Mouse (Mus musculus) neural tube, postnatal 0 days (tissue): ENCODE data around the gene Cyp51. TPM values are rescaled to one million over a fixed set of nuclear protein-coding genes. Genes with fewer than 3 reads are reported as not detected.

Experiments used
- polyA plus RNA-seq: library from polyadenylated mRNA; unstranded; fragments of >200 nt; fragmentation: Nextera tagmentation; extraction: Ambion mirVana; gene quantifications from 2 replicates; pipeline ENCODE4 v1.2.1, GENCODE M21; 2015

Gene Cyp51
- polyA plus RNA-seq: 93.8 and 107 TPM in 2 replicates

GRCm38 (mm10) chr5:4104341-4105040 lies at the start of gene Cyp51:
Gene Cyp51, minus strand, starts transcription at chr5:4104746.

Other genes starting within 250 kb of the Cyp51 start
- gene Mterf1a, start 210.8 kb downstream of the Cyp51 start, polyA plus RNA-seq: 4.0 and 4.5 TPM in 2 replicates
- 213 and 220 TPM in 2 replicates for gene Akap9, start 176.7 kb downstream of the Cyp51 start, polyA plus RNA-seq
- gene Mterf1b, start 87.6 kb upstream of the Cyp51 start, polyA plus RNA-seq: 1.6 and 1.7 TPM in 2 replicates